Mouse (Mus musculus): ENCODE data around the gene Tlr11. TPM values are rescaled to one million over a fixed set of nuclear protein-coding genes. Genes with fewer than 3 reads are reported as not detected.

The Tlr11 gene
- not detected in 2 replicates for polyA plus RNA-seq (2012; rRNA removed)

DNA sequence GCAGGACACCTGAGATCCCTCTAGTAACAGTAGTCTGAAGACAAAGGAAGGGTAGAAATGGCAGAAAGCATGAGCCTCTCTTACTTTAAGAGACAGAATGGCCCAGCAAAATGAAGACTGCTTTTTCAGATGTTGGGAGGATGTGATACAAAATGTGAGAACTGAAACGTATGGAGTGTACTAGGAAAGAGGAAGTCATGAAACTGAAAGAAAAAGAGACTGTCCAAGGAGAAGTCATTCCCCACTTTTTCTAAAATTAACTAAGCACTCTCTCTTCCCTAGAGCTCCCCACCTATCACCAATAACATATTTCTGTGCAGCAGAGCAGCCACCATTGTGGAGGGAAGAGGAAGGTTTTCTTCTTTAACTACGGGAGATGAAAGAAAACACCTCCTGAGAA lies at the start of gene Tlr11:
Gene Tlr11, plus strand, starts transcription at position 322 of the 400 bp plus-strand sequence.

DNA sequence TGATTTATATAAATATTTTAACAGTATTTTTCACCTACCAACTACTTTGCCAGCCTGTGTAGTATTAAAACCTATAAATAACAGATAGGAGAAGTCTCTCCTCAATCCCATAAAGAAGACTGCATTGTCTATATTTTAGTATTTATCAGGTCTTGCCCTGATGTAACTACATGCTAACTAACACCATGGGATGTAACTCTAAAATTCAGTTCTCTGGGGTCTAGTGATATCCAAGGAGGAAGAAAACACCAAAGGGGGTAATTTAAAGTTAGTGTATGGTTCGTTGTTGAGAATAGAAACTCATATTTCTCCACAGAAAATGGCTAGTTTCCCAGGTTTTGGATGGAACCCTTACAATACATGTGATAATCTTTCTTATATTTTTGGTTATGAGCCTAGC lies 31.1 kb upstream of the Tlr11 start, which contains the start of gene Olfr734:
Gene Olfr734, minus strand, starts transcription at position 101 of the 400 bp plus-strand sequence.

DNA sequence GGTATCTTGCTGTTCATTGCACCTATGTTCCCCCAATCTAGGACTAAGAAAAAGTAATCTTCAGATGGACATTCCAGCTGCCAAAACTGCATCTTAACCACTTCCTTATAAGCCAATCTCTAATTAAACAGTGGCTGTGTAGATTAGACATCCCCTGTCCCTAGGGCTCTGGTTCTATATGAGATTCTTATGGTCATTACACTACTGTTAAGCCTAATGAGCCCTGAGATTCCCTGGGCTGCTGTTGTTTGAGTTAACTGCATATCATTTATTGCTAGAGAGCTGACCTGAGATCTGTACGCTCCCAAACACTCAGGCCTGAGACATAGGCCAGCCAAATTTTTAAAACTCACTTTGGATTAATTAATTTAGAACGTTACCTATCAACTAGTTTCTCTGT lies 8.9 kb upstream of the Tlr11 start, which contains the start of gene Olfr735:
Gene Olfr735, minus strand, starts transcription at position 77 of the 400 bp plus-strand sequence.

DNA sequence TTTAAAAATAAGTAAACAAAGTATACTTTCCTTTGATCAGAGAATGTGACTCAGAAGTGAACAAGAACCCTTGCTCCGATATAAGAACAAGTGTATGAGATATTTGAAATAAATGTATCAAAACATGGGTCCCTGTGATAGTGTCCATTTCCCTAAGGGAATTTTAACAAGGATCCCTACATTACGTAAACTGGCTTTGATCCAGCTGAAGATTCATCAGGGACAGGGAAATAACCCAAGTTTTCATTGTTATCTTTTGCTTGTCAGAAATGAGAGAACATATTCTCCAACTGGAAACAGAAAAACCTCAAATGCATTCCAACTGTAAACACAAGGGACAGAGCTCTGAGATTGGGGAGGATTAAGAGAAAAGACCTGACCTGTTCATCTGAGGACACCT lies 23.1 kb downstream of the Tlr11 start, which contains the start of gene Olfr736:
Gene Olfr736, plus strand, starts transcription at position 301 of the 400 bp plus-strand sequence.

DNA sequence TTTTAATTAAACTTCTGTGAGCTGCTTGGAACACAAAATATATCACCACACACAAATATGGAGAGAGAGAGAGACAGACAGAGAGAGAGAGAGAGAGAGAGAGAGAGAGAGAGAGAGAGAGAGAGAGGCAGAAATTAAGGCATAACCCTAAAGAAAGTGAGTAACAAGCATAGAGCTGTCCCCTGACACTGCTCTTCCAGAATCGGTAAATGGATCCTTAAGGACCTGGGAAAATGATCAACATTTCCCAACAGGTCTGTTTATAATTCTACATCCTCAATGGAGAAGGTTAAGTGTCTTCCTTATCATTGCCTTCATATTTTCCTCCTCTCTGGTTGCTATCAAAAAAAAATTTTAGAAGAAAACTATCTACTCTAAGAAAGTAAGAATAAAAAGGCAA lies 49.6 kb downstream of the Tlr11 start, which contains the start of gene Olfr738:
Gene Olfr738, plus strand, starts transcription at position 301 of the 400 bp plus-strand sequence.

Other genes starting within 250 kb of the Tlr11 start
- gene Olfr727, start 234.7 kb upstream of the Tlr11 start, polyA plus RNA-seq (2012; rRNA removed) = not detected in 2 replicates
- not detected in 2 replicates for gene Olfr728, start 215.2 kb upstream of the Tlr11 start, polyA plus RNA-seq (2012; rRNA removed)
- gene Olfr729, start 205.0 kb upstream of the Tlr11 start, polyA plus RNA-seq (2012; rRNA removed) = not detected in 2 replicates
- not detected in 2 replicates for gene Olfr730, start 169.7 kb upstream of the Tlr11 start, polyA plus RNA-seq (2012; rRNA removed)
- not detected in 2 replicates for gene Olfr731, start 116.0 kb upstream of the Tlr11 start, polyA plus RNA-seq (2012; rRNA removed)
- gene Olfr732, start 73.7 kb upstream of the Tlr11 start, polyA plus RNA-seq (2012; rRNA removed) = not detected in 2 replicates
- not detected in 2 replicates for gene Olfr733, start 56.4 kb upstream of the Tlr11 start, polyA plus RNA-seq (2012; rRNA removed)
- not detected in 2 replicates for gene Olfr734, start 31.2 kb upstream of the Tlr11 start, polyA plus RNA-seq (2012; rRNA removed)
- gene Olfr735, start 9.0 kb upstream of the Tlr11 start, polyA plus RNA-seq (2012; rRNA removed) = not detected in 2 replicates
- not detected in 2 replicates for gene Olfr736, start 23.2 kb downstream of the Tlr11 start, polyA plus RNA-seq (2012; rRNA removed)
- gene Olfr738, start 49.7 kb downstream of the Tlr11 start, polyA plus RNA-seq (2012; rRNA removed) = not detected in 2 replicates
- gene Olfr739, start 60.7 kb downstream of the Tlr11 start, polyA plus RNA-seq (2012; rRNA removed) = not detected in 2 replicates
- gene Olfr740, start 87.6 kb downstream of the Tlr11 start, polyA plus RNA-seq (2012; rRNA removed) = not detected in 2 replicates
- gene Olfr741, start 114.8 kb downstream of the Tlr11 start, polyA plus RNA-seq (2012; rRNA removed) = not detected in 2 replicates
- gene Olfr742, start 145.7 kb downstream of the Tlr11 start, polyA plus RNA-seq (2012; rRNA removed) = not detected in 2 replicates
- gene Olfr743, start 163.9 kb downstream of the Tlr11 start, polyA plus RNA-seq (2012; rRNA removed) = not detected in 2 replicates